8 mouse cellular contexts compared by ENCODE assay signal in the genomic region with DNA sequence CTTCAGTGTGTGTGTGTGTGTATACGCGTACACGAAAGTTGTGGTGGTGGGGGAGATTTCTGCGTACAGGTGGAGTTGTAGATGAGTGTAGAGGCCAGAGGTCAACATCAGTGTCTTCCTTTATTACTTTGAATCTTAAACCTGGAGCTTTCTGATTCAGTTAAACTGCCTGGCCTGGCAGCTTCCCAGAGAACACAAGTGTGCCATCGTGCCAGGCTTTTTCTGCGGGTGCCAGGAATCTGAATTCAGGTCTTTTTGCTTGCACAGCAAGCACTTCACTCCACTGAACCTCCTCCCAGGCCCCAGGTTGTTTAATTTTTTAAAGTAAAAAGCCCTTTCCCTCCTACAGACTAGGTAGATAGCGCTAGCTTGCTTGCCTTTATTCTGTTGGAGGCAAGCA. TPM values are rescaled to one million over a fixed set of nuclear protein-coding genes. Genes with fewer than 3 reads are reported as not detected.
A peak's percentile ranks its signal among the peaks of the same experiment; 100 is the strongest.
DNase-seq lines count a peak whose midpoint lies in the region; ATAC-seq lines count a peak whose summit lies in the region.

No protein-coding gene starts in this region.

- DNase-seq in lung, postnatal 10 days = no peak
- no peak for DNase-seq in forebrain, embryonic 11.5 days (ENCODE audit: low spot score)
- peak; percentile 63 to 70 for DNase-seq in kidney, postnatal 25 days
- no peak for DNase-seq in frontal cortex, postnatal 14 days (ENCODE audit: low spot score in 2 of 2)
- no peak for DNase-seq in frontal cortex, postnatal 36 days (ENCODE audit: low spot score in 2 of 2)

- no peaks in the 10 kb centered on the region for H3K9me3 ChIP-seq in lung, embryonic 15.5 days
- no peaks in the 10 kb centered on the region for H3K9me3 ChIP-seq in forebrain, embryonic 11.5 days (ENCODE audit: control insufficient read depth, low read length)
- no peaks in the 10 kb centered on the region for H3K9me3 ChIP-seq in neural tube, embryonic 13.5 days

- H3K27ac ChIP-seq in lung, embryonic 15.5 days = peak overlapping the region; percentile 97
- H3K27ac ChIP-seq in forebrain, embryonic 11.5 days (ENCODE audit: low read depth, low read length) = no peak overlapping the region
- no peak overlapping the region for H3K27ac ChIP-seq in neural tube, embryonic 13.5 days (replicated peaks)

- WGBS in lung, embryonic 15.5 days = 58% methylated on average over 7 of the region's 7 CpGs
- 89% methylated on average over 7 of the region's 7 CpGs for WGBS in forebrain, embryonic 11.5 days
- 93% methylated on average over 7 of the region's 7 CpGs for WGBS in neural tube, embryonic 13.5 days

- H3K36me3 ChIP-seq in lung, embryonic 15.5 days = no peaks in the 10 kb centered on the region
- H3K36me3 ChIP-seq in forebrain, embryonic 11.5 days (ENCODE audit: control insufficient read depth, insufficient read depth, low read length) = no peaks in the 10 kb centered on the region
- peaks cover 14% of the 10 kb centered on the region for H3K36me3 ChIP-seq in neural tube, embryonic 13.5 days

- H3K9ac ChIP-seq in lung, embryonic 15.5 days = peak overlapping the region; percentile 98
- H3K9ac ChIP-seq in forebrain, embryonic 11.5 days (ENCODE audit: low read length) = peak overlapping the region; percentile 98
- H3K9ac ChIP-seq in neural tube, embryonic 13.5 days = peak overlapping the region; percentile 100

- peak overlapping the region; percentile 56 for H3K4me2 ChIP-seq in lung, embryonic 15.5 days
- peak overlapping the region; percentile 67 for H3K4me2 ChIP-seq in forebrain, embryonic 11.5 days (ENCODE audit: low read depth, low read length, severe bottlenecking)
- peak overlapping the region; percentile 68 for H3K4me2 ChIP-seq in neural tube, embryonic 13.5 days

- no peaks in the 10 kb centered on the region for H3K27me3 ChIP-seq in lung, embryonic 15.5 days
- no peaks in the 10 kb centered on the region for H3K27me3 ChIP-seq in forebrain, embryonic 11.5 days (ENCODE audit: control insufficient read depth, insufficient read depth, low read length)
- H3K27me3 ChIP-seq in neural tube, embryonic 13.5 days = no peaks in the 10 kb centered on the region

- peaks cover 39% of the 10 kb centered on the region for H3K4me1 ChIP-seq in lung, embryonic 15.5 days
- H3K4me1 ChIP-seq in forebrain, embryonic 11.5 days (replicated peaks; ENCODE audit: control insufficient read depth, insufficient read depth, low read length) = peaks cover 6% of the 10 kb centered on the region; the same call in 1 of the 2 replicates
- peaks cover 24% of the 10 kb centered on the region for H3K4me1 ChIP-seq in neural tube, embryonic 13.5 days (replicated peaks)

- ATAC-seq in lung, embryonic 15.5 days (ENCODE audit: borderline replicate concordance, extremely low read depth, low FRiP score, low TSS enrichment) = no peak
- ATAC-seq in forebrain, embryonic 11.5 days (replicated peaks; ENCODE audit: low FRiP score) = no peak
- ATAC-seq in neural tube, embryonic 13.5 days (ENCODE audit: low read depth) = no peak
- ATAC-seq in megakaryocyte-erythroid progenitor cell, adult 5-6 weeks (replicated peaks; ENCODE audit: low FRiP score, low TSS enrichment, poor library complexity, severe bottlenecking) = no peak

- H3K4me3 ChIP-seq in lung, embryonic 15.5 days = peak overlapping the region; percentile 87; the same call in 1 of the 2 replicates
- peak overlapping the region; percentile 78; the same call in 1 of the 2 replicates for H3K4me3 ChIP-seq in forebrain, embryonic 11.5 days (ENCODE audit: low read depth, low read length)
- peak overlapping the region; percentile 92 for H3K4me3 ChIP-seq in neural tube, embryonic 13.5 days

RNA-seq across cellular contexts. Expression of gene Cep63, which starts 1.1 kb away (rescaled TPM):
- 49.9 and 59.8 TPM in 2 replicates for polyA plus RNA-seq in lung, embryonic 15.5 days (2015; fragmentation: Nextera tagmentation; extraction: Ambion mirVana)
- 51.4 and 53.2 TPM in 2 replicates for polyA plus RNA-seq in forebrain, embryonic 11.5 days (2014; fragmentation: Nextera tagmentation; extraction: Ambion mirVana)
- polyA plus RNA-seq in neural tube, embryonic 13.5 days (2015; fragmentation: Nextera tagmentation; extraction: Ambion mirVana) = 38.9 and 45.6 TPM in 2 replicates
- 38.6 and 40.1 TPM in 2 replicates for total RNA-seq in megakaryocyte-erythroid progenitor cell, adult 5-6 weeks (2014; fragmentation: Nextera tagmentation)
- 52.7 and 63.8 TPM in 2 replicates for total RNA-seq in megakaryocyte-erythroid progenitor cell, adult 5-6 weeks (2017)

RNA-seq across cellular contexts. Expression of gene Anapc13, which starts 1.3 kb away (rescaled TPM):
- polyA plus RNA-seq in lung, embryonic 15.5 days (2015; fragmentation: Nextera tagmentation; extraction: Ambion mirVana) = 166 and 183 TPM in 2 replicates
- polyA plus RNA-seq in forebrain, embryonic 11.5 days (2014; fragmentation: Nextera tagmentation; extraction: Ambion mirVana) = 166 and 173 TPM in 2 replicates
- 174 TPM in 2 replicates for polyA plus RNA-seq in neural tube, embryonic 13.5 days (2015; fragmentation: Nextera tagmentation; extraction: Ambion mirVana)
- 132 and 143 TPM in 2 replicates for total RNA-seq in megakaryocyte-erythroid progenitor cell, adult 5-6 weeks (2014; fragmentation: Nextera tagmentation)
- 106 and 202 TPM in 2 replicates for total RNA-seq in megakaryocyte-erythroid progenitor cell, adult 5-6 weeks (2017)

Comparison
In these comparisons a context has a peak if more than half of its experiments do, and no peak if none do; other contexts are left out.
1. DNase-seq: peak in kidney, postnatal 25 days (2 of 2); none in lung, postnatal 10 days (single experiment), forebrain, embryonic 11.5 days (single experiment), frontal cortex, postnatal 14 days (0 of 2) and frontal cortex, postnatal 36 days (0 of 2).
2. Peak in every context shown above with its lines, with median percentiles within 50 percentile points of each other: H3K4me2 ChIP-seq, H3K4me3 ChIP-seq and H3K9ac ChIP-seq.